Mouse (Mus musculus) erythroblast, embryonic 14.5 days (primary cell): ENCODE results near the gene Ntm. TPM values are rescaled to one million over a fixed set of nuclear protein-coding genes. Genes with fewer than 3 reads are reported as not detected.

ENCODE experiments used
- H3K27me3 ChIP-seq: 2 replicates; pipeline ENCODE4 v1.6.1; 2012; ENCODE audit warnings: inconsistent platforms; ENCODE audit not compliant: control insufficient read depth
- H3K36me3 ChIP-seq: 2 replicates; pipeline ENCODE4 v1.6.1; 2012; ENCODE audit warnings: mild to moderate bottlenecking, inconsistent platforms; ENCODE audit not compliant: control insufficient read depth
- H3K4me1 ChIP-seq: 2 replicates; pipeline ENCODE4 v1.6.1; 2012; ENCODE audit warnings: inconsistent platforms; ENCODE audit not compliant: control insufficient read depth
- H3K4me3 ChIP-seq: replicated peaks from 2 replicates; pipeline ENCODE3; 2012; ENCODE audit warnings: moderate library complexity, mild to moderate bottlenecking, inconsistent platforms
- H3K9me3 ChIP-seq: 2 replicates; pipeline ENCODE4 v1.6.1; 2012; ENCODE audit warnings: low read length, inconsistent platforms, mixed read lengths; ENCODE audit not compliant: control insufficient read depth
- GATA1 ChIP-seq: IDR thresholded peaks from 2 replicates; pipeline ENCODE4 v1.6.1; 2012; ENCODE audit warnings: low read length, inconsistent platforms, mixed read lengths
- TAL1 ChIP-seq: IDR thresholded peaks from 3 replicates; pipeline ENCODE4 v1.6.1; 2012; ENCODE audit warnings: low read length, inconsistent platforms, mixed read lengths
- polyA plus RNA-seq: library from polyadenylated mRNA; stranded (reverse); fragments of >175 nt; gene quantifications from 2 replicates; pipeline ENCODE4 v1.2.3, GENCODE M21; 2012

Ntm gene
- polyA plus RNA-seq, 1 experiment: 0.01 TPM

DNA sequence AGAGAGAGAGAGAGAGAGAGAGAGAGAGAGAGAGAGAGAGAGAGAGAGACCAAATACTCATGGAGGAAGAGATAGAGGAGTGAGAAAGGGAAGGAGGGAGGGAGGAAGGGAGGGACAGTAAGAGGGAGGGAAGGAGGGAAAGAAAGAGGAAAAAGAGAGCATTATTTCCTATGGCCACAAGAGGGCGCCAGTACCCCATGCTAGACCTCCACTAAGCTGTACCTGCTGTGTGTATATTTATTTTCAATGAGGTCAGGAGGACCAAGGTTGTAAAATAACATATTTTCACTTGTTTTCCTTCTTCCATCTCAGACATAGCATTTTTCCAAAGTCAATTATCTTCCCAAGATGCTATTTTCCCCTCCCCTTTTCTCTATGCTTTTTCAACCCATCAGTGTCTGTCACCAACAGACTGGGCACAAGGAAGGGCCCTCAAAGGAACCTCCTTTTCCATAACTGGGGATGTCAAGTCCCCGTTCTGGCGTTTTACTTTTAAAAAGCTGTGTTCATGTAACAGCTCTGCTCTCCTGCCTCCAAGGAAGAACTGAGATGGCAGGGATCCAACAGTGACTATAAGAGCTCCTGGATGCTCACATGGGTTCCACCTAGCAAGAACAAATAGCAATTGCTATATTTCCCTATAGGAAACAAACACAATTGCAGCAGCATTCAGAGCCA is 301.3 kb downstream of the Ntm start:
- Histone ChIP-seq H3K9me3 (no peaks in the 10 kb centered on the region), H3K4me1 (no peaks in the 10 kb centered on the region), H3K36me3 (no peaks in the 10 kb centered on the region), H3K4me3 (no peak overlapping the region), H3K27me3 (no peaks in the 10 kb centered on the region)
- no peak for TF ChIP-seq TAL1
- TF ChIP-seq GATA1: no peak

DNA sequence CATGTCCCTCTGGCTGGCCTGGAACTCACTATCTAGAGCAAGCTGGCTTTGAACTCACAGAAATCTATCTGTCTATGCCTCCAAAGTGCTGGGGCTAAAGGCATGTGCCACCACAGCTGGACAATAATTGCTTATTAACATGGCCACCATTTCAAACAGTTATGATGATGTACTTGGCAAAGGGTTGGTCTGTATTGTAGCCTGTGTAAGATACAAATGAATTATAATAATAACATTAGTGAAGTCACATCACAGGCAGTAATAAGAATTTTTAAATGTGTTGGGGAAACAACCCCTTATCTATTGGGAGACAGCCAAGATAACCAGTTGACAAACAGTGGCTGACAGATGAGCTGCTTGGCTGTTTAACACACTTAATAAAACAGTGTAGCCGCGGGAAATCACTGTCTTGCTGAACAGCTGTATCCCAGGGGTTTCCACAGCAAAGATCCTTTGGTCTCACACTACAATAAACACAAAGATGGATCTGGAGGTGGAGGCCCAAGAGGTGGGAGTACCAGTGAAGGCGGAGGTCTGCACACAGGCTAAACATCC is 302.8 kb downstream of the Ntm start:
- H3K9me3 ChIP-seq: no peaks in the 10 kb centered on the region
- no peaks in the 10 kb centered on the region for H3K4me1 ChIP-seq
- H3K36me3 ChIP-seq: no peaks in the 10 kb centered on the region
- H3K27me3 ChIP-seq: no peaks in the 10 kb centered on the region
- no peak overlapping the region for H3K4me3 ChIP-seq
- TF ChIP-seq TAL1: no peak
- no peak for TF ChIP-seq GATA1

DNA sequence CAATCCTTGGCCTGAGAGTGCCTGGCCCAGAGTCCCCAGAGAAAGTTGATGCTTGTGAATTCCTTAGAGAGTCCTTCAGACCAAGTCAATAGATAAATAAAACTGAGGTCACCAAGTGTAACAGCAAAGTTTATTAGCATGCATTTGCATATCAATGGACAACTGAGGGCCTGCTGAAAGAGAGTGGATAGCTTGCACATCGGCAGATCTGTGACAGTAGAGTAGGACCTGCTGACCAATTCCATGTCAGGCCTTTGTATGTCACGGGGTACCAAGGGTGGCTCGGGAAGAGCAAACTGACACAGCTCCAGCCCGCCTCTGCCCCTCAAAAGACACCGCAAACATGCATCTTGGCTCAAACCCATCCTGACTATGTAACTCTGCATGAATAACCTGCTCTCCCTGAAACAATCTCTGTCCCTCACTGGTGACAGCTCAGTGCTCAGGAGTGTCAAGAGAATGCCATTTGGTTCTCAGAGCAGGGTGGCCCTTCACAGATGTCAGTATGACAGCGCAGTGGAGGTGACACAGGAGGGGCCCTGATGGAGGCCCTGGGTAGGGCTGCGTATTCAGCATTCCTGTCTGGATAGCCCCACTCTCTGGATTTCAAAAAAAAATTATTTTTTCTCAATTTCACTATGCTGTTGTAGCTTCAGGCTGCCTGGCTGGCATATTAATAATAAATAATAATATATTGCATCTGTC is 305.0 kb downstream of the Ntm start:
- Histone ChIP-seq H3K4me3 (no peak overlapping the region), H3K36me3 (no peaks in the 10 kb centered on the region), H3K27me3 (no peaks in the 10 kb centered on the region), H3K4me1 (no peaks in the 10 kb centered on the region), H3K9me3 (no peaks in the 10 kb centered on the region)
- TF ChIP-seq GATA1 (no peak), TAL1 (no peak)

DNA sequence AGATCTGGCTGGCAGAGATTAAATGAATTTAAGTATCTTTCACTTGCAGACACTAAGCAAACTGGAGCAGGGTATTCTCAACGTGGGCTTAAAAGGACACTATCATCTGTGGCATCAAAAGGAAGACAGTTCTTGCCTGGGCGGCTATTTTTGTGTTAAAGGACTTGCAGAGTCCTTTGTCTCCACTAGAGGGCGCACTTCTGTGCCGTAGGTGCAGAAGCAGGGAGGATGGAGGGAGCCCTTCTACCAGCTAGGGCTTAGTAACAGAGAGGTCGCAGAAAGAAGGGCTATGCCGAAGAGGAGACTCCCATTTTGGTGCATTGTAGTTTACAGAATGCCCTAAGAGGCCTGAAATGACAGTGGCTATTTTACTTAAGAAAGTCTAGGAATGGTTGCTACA is 308.1 kb downstream of the Ntm start:
- TF ChIP-seq GATA1 (no peak), TAL1 (no peak)
- Histone ChIP-seq H3K4me3 (no peak overlapping the region), H3K4me1 (no peaks in the 10 kb centered on the region), H3K27me3 (no peaks in the 10 kb centered on the region), H3K9me3 (no peaks in the 10 kb centered on the region), H3K36me3 (no peaks in the 10 kb centered on the region)

DNA sequence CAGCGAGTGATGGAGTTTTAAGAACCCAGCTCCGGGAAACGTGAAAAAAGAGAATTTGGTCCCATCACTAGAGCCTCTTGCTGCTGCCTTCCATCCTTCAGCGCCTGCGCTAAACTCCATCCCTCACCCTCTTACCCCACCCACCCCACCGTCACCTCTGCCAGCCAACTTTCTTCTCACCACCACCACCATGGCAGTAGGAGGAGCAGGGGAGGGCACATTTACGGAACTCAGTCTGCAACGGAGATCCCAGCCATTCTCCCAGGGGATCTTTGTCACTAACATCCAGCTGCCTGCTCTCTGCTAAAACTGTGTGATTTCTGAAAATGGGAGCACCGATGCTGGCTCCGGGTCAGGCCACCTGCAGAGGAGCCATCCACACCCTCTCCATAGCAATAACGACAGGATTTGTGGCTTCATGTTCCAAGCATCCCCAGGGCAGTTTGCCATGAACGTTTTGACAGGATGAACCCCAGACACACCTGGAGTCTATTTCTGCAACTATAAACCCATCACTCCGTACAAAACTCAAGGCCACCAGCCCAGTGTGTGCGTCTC is 309.2 kb downstream of the Ntm start:
- no peaks in the 10 kb centered on the region for H3K9me3 ChIP-seq
- H3K36me3 ChIP-seq: no peaks in the 10 kb centered on the region
- TF ChIP-seq TAL1 (no peak), GATA1 (no peak)
- H3K4me1 ChIP-seq: no peaks in the 10 kb centered on the region
- no peak overlapping the region for H3K4me3 ChIP-seq
- no peaks in the 10 kb centered on the region for H3K27me3 ChIP-seq

DNA sequence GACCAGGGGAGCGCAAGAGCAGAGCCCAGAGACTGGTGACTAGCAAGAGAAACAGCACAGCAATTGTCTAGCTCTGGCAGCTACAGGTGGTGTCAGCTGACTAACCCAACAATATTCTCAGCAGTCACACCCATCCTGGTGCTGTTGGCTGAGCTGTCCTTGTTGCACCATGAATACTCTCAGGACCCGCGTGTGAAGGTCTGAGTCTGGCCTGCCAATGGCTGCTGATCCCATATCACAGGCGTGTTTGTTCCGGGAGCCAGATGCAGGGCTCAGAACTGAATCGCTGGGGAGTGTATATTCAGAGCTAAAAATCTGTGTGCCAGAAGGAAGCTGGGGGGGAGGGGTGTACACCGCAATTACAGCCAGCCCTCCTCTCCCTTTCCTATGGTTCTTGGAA is 310.1 kb downstream of the Ntm start:
- TF ChIP-seq GATA1 (no peak), TAL1 (no peak)
- H3K9me3 ChIP-seq: no peaks in the 10 kb centered on the region

DNA sequence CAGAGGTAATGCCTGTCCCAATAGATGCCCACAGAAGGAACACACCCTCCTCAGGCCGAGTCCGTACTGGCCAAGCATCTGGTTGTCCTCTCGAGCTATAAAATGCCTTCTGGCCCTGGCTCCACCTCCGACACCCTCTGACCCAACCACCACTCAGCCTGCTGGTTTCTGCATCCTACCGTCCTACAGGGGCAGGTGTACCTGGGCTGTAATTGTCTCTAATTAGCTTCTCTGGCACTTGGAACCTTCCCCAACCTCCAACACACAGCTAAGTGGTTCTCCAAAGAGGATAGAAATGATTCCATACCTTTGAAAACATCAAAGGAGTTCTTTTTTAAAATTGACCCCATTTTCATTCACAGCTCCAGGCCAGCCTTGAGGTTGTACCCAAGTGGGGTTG is 311.1 kb downstream of the Ntm start:
- Histone ChIP-seq H3K36me3 (no peaks in the 10 kb centered on the region), H3K4me3 (no peak overlapping the region), H3K9me3 (no peaks in the 10 kb centered on the region), H3K4me1 (no peaks in the 10 kb centered on the region), H3K27me3 (no peaks in the 10 kb centered on the region)
- TF ChIP-seq TAL1 (no peak), GATA1 (no peak)

More for the DNA sequence above, 310.1 kb downstream of the Ntm start:
- no peaks in the 10 kb centered on the region for H3K4me1 ChIP-seq
- no peaks in the 10 kb centered on the region for H3K36me3 ChIP-seq
- H3K4me3 ChIP-seq: no peak overlapping the region
- no peaks in the 10 kb centered on the region for H3K27me3 ChIP-seq

DNA sequence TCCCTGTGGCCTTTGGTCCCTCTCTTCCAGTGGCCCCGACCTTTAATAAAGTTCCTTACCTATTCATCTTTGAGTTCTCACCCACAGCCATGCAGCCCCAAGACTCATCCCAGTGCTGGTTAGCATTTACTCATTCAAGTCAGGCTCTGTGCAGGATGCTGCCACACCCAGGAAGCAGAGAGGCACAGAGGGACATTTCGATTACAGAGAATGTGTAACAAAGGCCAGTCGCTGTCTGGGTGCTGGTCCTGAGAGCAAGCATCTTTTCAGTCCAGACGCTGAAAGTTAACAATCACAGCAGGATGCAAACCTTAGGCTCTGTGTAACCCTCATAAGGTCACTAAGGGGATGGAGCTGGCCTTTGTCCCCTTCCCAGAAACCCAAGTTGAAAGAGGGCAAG is 311.7 kb downstream of the Ntm start:
- no peak for TF ChIP-seq GATA1
- no peak for TF ChIP-seq TAL1

DNA sequence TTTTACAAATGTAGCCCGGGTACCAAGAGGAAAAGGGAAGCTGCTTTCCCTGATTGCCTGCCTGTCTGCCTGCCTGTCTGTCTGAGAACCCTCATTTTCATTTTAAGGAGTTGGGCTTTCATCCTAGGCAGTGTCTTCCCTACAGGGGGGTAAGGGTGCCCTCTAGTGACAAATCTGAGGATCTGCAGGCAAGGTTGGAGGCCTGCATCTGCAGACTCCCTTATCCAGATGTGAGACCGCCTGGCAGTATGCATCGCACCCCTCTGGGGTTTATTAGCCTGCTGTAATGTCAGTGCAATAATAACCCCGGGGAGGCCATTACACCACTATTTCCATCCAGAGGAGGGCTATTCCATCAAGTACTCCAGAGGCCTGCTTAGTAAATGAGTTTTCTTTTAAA is 312.3 kb downstream of the Ntm start:
- no peaks in the 10 kb centered on the region for H3K4me1 ChIP-seq
- no peaks in the 10 kb centered on the region for H3K9me3 ChIP-seq
- TF ChIP-seq TAL1 (no peak), GATA1 (no peak)
- H3K36me3 ChIP-seq: no peaks in the 10 kb centered on the region
- no peak overlapping the region for H3K4me3 ChIP-seq
- no peaks in the 10 kb centered on the region for H3K27me3 ChIP-seq

More for the DNA sequence above, 311.7 kb downstream of the Ntm start:
- no peaks in the 10 kb centered on the region for H3K36me3 ChIP-seq
- H3K27me3 ChIP-seq: no peaks in the 10 kb centered on the region
- no peaks in the 10 kb centered on the region for H3K9me3 ChIP-seq
- H3K4me3 ChIP-seq: no peak overlapping the region
- no peaks in the 10 kb centered on the region for H3K4me1 ChIP-seq
